Mouse (Mus musculus): ENCODE measurements around the gene Stxbp4. TPM values are rescaled to one million over a fixed set of nuclear protein-coding genes. Genes with fewer than 3 reads are reported as not detected.
A peak's percentile ranks its signal among the peaks of the same experiment; 100 is the strongest.

Gene Stxbp4
- polyA plus RNA-seq, 1 experiment from 2014 or later: 16.0 TPM

DNA sequence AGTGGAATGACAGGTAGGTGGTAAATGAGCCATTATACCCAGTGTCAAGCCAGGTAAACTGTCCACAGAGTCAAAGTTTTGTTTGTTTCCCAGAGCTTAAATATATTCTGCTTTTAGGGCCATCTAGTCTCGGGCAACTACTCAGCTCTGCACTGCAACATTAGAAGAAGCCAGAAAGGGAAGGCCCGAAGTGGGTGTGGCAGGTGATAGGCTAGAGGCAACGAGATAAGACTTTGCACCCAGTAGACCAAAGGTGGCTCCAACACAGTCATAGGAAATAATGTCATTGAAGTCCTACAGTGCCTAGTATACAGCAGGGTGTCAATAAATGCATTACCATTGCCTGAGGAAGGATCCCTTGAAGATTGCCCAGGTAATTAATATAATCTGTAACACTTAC is 25.2 kb upstream of the Stxbp4 start:
- ATAC-seq (ENCODE audit: insufficient read depth, low FRiP score): no peak
- H3K4me2 ChIP-seq (ENCODE audit: low read depth, low read length): no peak overlapping the region

DNA sequence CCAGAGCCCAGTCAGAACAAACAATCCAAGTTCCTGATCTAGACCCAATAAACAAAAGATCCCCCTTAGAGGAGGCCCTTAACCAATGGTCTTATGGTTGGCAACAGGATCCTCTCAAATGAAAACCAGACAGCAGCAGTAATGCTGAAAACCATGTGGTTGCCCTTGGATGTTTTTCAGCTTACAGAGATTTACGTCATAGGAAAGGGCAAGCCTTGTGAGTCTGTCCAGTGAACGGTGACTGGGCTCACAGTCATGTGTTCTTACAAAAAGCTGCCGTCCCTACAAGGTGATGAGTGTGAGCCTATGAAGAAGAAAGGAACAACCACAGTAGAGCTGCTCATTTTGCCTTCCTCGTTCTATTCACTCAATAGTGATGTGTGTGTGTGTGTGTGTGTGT is 22.8 kb upstream of the Stxbp4 start:
- Histone ChIP-seq H3K36me3 (ENCODE audit: control insufficient read depth, insufficient read depth, low read length) (peaks cover 13% of the 10 kb centered on the region; the same call in 1 of the 2 replicates), H3K4me1 (ENCODE audit: control insufficient read depth, insufficient read depth, low read length) (peaks cover 26% of the 10 kb centered on the region), H3K9me3 (replicated peaks; ENCODE audit: control insufficient read depth, low read length) (no peaks in the 10 kb centered on the region), H3K27me3 (ENCODE audit: control insufficient read depth, insufficient read depth, low read length) (no peaks in the 10 kb centered on the region), H3K4me3 (replicated peaks; ENCODE audit: low read length) (no peak overlapping the region), H3K9ac (ENCODE audit: low read length) (no peak overlapping the region), H3K27ac (ENCODE audit: low read length) (no peak overlapping the region), H3K4me2 (ENCODE audit: low read depth, low read length) (no peak overlapping the region)
- ATAC-seq (ENCODE audit: insufficient read depth, low FRiP score): no peak
- 89% methylated on average over 4 of the region's 4 CpGs for WGBS

More for the DNA sequence above, 25.2 kb upstream of the Stxbp4 start:
- no peak overlapping the region for H3K4me3 ChIP-seq (replicated peaks; ENCODE audit: low read length)
- no peak overlapping the region for H3K27ac ChIP-seq (ENCODE audit: low read length)
- H3K9me3 ChIP-seq (replicated peaks; ENCODE audit: control insufficient read depth, low read length): no peaks in the 10 kb centered on the region
- H3K4me1 ChIP-seq (ENCODE audit: control insufficient read depth, insufficient read depth, low read length): peaks cover 39% of the 10 kb centered on the region
- no peaks in the 10 kb centered on the region for H3K27me3 ChIP-seq (ENCODE audit: control insufficient read depth, insufficient read depth, low read length)
- 60% methylated on average over 3 of the region's 3 CpGs for WGBS
- H3K36me3 ChIP-seq (ENCODE audit: control insufficient read depth, insufficient read depth, low read length): peaks cover 11% of the 10 kb centered on the region; the same call in 1 of the 2 replicates
- no peak overlapping the region for H3K9ac ChIP-seq (ENCODE audit: low read length)

DNA sequence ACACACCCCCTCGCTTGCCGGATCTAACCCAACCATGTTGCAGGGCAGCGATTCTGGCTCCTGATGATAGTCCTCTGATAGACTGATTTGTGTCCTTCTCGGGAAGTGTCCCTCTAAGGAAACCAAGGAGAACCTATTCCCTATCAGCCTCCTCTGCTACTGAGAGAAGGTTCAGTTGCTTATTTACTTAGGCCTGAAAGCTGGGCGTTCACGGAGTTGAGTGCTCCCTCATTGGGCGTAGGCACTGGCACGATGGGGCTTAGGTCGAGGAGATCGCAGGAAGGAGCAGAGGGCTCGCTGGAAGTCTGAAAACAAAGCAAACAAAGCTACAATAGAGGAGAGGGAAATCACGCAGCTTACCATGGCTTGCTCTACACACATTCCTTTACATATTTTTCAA is 19.6 kb upstream of the Stxbp4 start:
- H3K27ac ChIP-seq (ENCODE audit: low read length): no peak overlapping the region
- no peak overlapping the region for H3K4me2 ChIP-seq (ENCODE audit: low read depth, low read length)
- ATAC-seq (ENCODE audit: insufficient read depth, low FRiP score): no peak
- no peaks in the 10 kb centered on the region for H3K9me3 ChIP-seq (replicated peaks; ENCODE audit: control insufficient read depth, low read length)
- H3K27me3 ChIP-seq (ENCODE audit: control insufficient read depth, insufficient read depth, low read length): no peaks in the 10 kb centered on the region
- H3K36me3 ChIP-seq (ENCODE audit: control insufficient read depth, insufficient read depth, low read length): peaks cover 19% of the 10 kb centered on the region; the same call in 1 of the 2 replicates
- H3K4me3 ChIP-seq (replicated peaks; ENCODE audit: low read length): no peak overlapping the region
- 78% methylated on average over 12 of the region's 12 CpGs for WGBS
- H3K9ac ChIP-seq (ENCODE audit: low read length): no peak overlapping the region
- H3K4me1 ChIP-seq (ENCODE audit: control insufficient read depth, insufficient read depth, low read length): no peaks in the 10 kb centered on the region

DNA sequence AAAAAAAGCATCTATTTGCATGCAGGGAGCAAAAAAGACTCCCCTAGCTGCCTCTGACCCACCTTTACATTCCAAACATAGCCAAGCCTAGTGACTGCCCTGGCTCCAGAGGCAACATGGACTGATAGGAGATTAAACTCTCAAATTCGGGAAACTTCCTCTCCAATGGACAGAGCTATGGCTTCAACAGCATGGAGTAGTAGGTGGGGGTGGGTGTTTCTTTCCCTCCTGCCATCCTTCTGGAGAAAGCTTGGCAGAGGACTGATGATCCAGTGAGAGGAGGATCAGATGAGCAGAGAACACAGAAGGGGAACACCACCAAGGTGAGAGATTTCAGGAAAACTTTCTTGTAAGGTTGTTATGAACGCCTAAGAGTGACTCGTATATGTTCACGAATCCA is 14.7 kb upstream of the Stxbp4 start:
- Histone ChIP-seq H3K4me1 (ENCODE audit: control insufficient read depth, insufficient read depth, low read length) (no peaks in the 10 kb centered on the region), H3K36me3 (ENCODE audit: control insufficient read depth, insufficient read depth, low read length) (peaks cover 22% of the 10 kb centered on the region), H3K4me2 (ENCODE audit: low read depth, low read length) (no peak overlapping the region), H3K9ac (ENCODE audit: low read length) (no peak overlapping the region), H3K27me3 (ENCODE audit: control insufficient read depth, insufficient read depth, low read length) (no peaks in the 10 kb centered on the region), H3K9me3 (replicated peaks; ENCODE audit: control insufficient read depth, low read length) (no peaks in the 10 kb centered on the region), H3K4me3 (replicated peaks; ENCODE audit: low read length) (no peak overlapping the region), H3K27ac (ENCODE audit: low read length) (no peak overlapping the region)
- 88% methylated on average over 4 of the region's 4 CpGs for WGBS
- ATAC-seq (ENCODE audit: insufficient read depth, low FRiP score): no peak

DNA sequence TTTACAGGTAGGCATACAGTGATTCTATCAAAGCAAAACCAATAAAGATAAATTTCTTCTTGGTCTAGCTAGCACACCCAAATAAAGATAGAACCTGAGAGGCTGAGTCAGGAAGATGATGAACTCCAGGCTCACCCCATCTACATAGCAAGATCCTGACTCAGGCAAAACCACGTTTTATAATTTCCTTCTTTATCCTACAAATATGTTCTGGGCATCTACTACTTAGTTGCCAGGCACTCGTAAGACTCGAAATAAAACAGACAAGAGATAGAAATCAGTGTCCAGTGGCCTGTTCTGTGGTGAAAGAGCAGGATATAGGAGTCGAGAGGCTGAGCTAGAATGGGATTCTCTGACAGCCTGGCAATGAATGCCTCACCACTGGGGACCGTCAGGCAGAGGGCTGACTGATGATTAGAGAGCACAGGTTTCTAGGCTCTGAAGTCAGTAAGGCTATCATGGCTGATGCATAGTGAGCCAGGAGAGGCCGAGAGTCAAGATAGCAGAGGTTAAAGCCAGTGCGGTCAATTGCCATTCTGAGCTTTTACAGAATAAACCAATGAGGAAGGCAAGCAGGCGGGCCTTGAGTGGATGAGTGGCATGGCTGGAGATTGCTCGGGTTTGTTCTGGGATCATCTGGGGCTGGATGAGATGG is 12.5 kb upstream of the Stxbp4 start:
- H3K9ac ChIP-seq (ENCODE audit: low read length): no peak overlapping the region

DNA sequence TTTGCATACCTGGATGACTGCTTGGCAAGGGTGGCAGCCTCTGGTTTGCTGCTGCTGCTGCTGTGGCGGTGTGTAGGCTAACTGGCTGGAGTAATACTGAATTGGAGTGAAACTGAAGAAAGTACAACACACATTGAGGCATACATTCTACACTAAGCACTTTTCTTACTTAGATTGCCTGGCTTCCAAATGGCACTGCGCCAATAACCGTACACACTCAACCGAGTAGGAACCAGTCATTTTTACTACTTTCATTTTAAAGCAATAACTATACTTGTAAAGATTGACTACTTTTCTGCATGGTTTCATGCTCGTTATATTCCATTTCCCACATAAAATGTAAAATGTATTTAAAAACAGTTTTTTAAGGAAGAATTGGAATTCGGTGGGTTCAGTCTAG is 11.9 kb upstream of the Stxbp4 start:
- H3K27ac ChIP-seq (ENCODE audit: low read length): no peak overlapping the region
- H3K4me1 ChIP-seq (ENCODE audit: control insufficient read depth, insufficient read depth, low read length): no peaks in the 10 kb centered on the region
- no peak overlapping the region for H3K4me3 ChIP-seq (replicated peaks; ENCODE audit: low read length)
- no peak for ATAC-seq (ENCODE audit: insufficient read depth, low FRiP score)
- H3K9ac ChIP-seq (ENCODE audit: low read length): no peak overlapping the region
- 78% methylated on average over 6 of the region's 6 CpGs for WGBS
- no peaks in the 10 kb centered on the region for H3K9me3 ChIP-seq (replicated peaks; ENCODE audit: control insufficient read depth, low read length)
- H3K4me2 ChIP-seq (ENCODE audit: low read depth, low read length): no peak overlapping the region
- peaks cover 24% of the 10 kb centered on the region for H3K36me3 ChIP-seq (ENCODE audit: control insufficient read depth, insufficient read depth, low read length)
- no peaks in the 10 kb centered on the region for H3K27me3 ChIP-seq (ENCODE audit: control insufficient read depth, insufficient read depth, low read length)

More for the DNA sequence above, 12.5 kb upstream of the Stxbp4 start:
- Histone ChIP-seq H3K36me3 (ENCODE audit: control insufficient read depth, insufficient read depth, low read length) (peaks cover 27% of the 10 kb centered on the region), H3K4me2 (ENCODE audit: low read depth, low read length) (no peak overlapping the region), H3K4me3 (replicated peaks; ENCODE audit: low read length) (no peak overlapping the region), H3K9me3 (replicated peaks; ENCODE audit: control insufficient read depth, low read length) (no peaks in the 10 kb centered on the region), H3K27me3 (ENCODE audit: control insufficient read depth, insufficient read depth, low read length) (no peaks in the 10 kb centered on the region), H3K4me1 (ENCODE audit: control insufficient read depth, insufficient read depth, low read length) (no peaks in the 10 kb centered on the region), H3K27ac (ENCODE audit: low read length) (no peak overlapping the region)
- ATAC-seq (ENCODE audit: insufficient read depth, low FRiP score): no peak
- WGBS: 72% methylated on average over 9 of the region's 9 CpGs

DNA sequence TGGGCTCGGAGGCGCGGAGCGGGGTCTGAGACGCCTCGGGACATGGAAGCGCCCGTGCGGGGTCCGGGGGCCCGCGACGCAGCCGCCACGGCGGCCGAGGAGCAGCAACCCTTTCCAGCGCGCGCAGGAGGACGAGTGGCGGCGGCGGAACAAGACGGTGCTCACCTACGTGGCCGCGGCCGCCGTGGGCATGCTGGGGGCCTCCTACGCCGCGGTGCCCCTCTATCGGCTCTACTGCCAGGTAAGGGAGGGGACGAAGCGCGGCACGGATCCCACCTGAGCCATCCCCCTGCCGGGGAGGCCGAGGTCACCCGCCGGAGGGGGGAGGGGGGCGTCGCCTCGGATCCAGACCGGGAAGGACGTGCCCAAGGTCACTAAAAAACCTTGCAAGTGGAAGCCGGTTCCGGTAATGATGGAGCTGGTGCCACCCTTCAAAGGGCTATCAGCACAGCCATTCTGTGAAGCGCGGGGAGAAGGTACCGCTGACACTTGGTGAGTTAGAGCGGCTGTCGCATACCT is 487 bp upstream of the Stxbp4 start:
- ATAC-seq (ENCODE audit: insufficient read depth, low FRiP score): peak; percentile 70; the same call in 1 of the 2 replicates
- no peaks in the 10 kb centered on the region; the same call in 1 of the 2 replicates for H3K36me3 ChIP-seq (ENCODE audit: control insufficient read depth, insufficient read depth, low read length)
- no peaks in the 10 kb centered on the region for H3K9me3 ChIP-seq (replicated peaks; ENCODE audit: control insufficient read depth, low read length)
- peak overlapping the region; percentile 99 for H3K9ac ChIP-seq (ENCODE audit: low read length)
- H3K27ac ChIP-seq (ENCODE audit: low read length): peak overlapping the region; percentile 91
- H3K27me3 ChIP-seq (ENCODE audit: control insufficient read depth, insufficient read depth, low read length): no peaks in the 10 kb centered on the region
- peak overlapping the region; percentile 83 for H3K4me3 ChIP-seq (replicated peaks; ENCODE audit: low read length)
- peak overlapping the region; percentile 73 for H3K4me2 ChIP-seq (ENCODE audit: low read depth, low read length)
- peaks cover 4% of the 10 kb centered on the region for H3K4me1 ChIP-seq (ENCODE audit: control insufficient read depth, insufficient read depth, low read length)
- WGBS: 0% methylated on average over 53 of the region's 54 CpGs

DNA sequence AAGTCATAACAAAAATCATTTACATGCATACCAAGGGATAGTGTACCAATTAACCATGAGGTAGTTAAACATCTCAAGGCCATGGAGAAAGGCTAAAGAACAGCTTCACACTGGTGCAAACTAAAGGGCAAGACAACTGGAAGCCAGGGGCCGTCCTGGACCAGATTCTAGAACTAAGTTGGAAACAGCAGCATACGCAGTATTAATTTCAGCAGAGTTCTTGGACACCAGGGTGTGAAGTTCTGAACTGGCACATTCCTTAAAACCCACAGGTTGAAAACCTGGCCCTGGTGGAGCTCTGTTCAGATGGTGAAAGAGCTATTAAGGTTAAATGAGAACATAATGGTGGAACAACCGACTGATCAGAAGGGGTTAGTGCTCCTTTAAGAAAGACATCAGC is 3.2 kb downstream of the Stxbp4 start:
- 87% methylated on average over 3 of the region's 3 CpGs for WGBS
- no peak overlapping the region for H3K4me3 ChIP-seq (replicated peaks; ENCODE audit: low read length)
- ATAC-seq (ENCODE audit: insufficient read depth, low FRiP score): no peak
- H3K9me3 ChIP-seq (replicated peaks; ENCODE audit: control insufficient read depth, low read length): no peaks in the 10 kb centered on the region
- no peak overlapping the region for H3K9ac ChIP-seq (ENCODE audit: low read length)
- H3K27ac ChIP-seq (ENCODE audit: low read length): no peak overlapping the region
- H3K36me3 ChIP-seq (ENCODE audit: control insufficient read depth, insufficient read depth, low read length): no peaks in the 10 kb centered on the region
- no peak overlapping the region for H3K4me2 ChIP-seq (ENCODE audit: low read depth, low read length)
- H3K4me1 ChIP-seq (ENCODE audit: control insufficient read depth, insufficient read depth, low read length): peaks cover 3% of the 10 kb centered on the region; the same call in 1 of the 2 replicates
- H3K27me3 ChIP-seq (ENCODE audit: control insufficient read depth, insufficient read depth, low read length): no peaks in the 10 kb centered on the region

DNA sequence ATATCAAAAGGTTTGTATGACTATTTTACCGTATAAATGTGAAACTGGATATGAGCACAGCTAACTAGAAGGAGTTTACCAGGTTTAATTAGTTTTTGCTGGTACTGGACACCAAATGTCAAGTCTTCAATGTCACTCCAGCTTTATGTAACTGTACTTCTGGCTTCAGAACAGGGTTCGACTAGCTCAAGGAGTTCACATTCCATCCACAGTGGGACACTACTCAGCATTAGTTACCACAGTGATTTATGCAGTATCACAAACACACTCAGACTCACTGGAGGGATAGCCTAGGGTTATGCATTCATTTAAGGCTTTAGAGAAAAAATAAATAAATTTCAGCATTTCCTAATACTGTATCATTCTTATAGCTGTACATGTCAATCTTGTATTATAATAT is 5.4 kb downstream of the Stxbp4 start:
- no peak overlapping the region for H3K27ac ChIP-seq (ENCODE audit: low read length)
- no peaks in the 10 kb centered on the region; the same call in 1 of the 2 replicates for H3K4me1 ChIP-seq (ENCODE audit: control insufficient read depth, insufficient read depth, low read length)
- no peak overlapping the region for H3K9ac ChIP-seq (ENCODE audit: low read length)
- H3K36me3 ChIP-seq (ENCODE audit: control insufficient read depth, insufficient read depth, low read length): no peaks in the 10 kb centered on the region
- no peaks in the 10 kb centered on the region for H3K27me3 ChIP-seq (ENCODE audit: control insufficient read depth, insufficient read depth, low read length)
- no peak overlapping the region for H3K4me3 ChIP-seq (replicated peaks; ENCODE audit: low read length)
- no peaks in the 10 kb centered on the region for H3K9me3 ChIP-seq (replicated peaks; ENCODE audit: control insufficient read depth, low read length)
- WGBS: 85% methylated on average over 2 of the region's 2 CpGs
- no peak for ATAC-seq (ENCODE audit: insufficient read depth, low FRiP score)
- H3K4me2 ChIP-seq (ENCODE audit: low read depth, low read length): no peak overlapping the region

Data from stomach, embryonic 16.5 days (tissue).